Mouse (Mus musculus) brown adipose tissue, adult 24 weeks (tissue): Measurements from ENCODE around the gene Zfp652. TPM values are rescaled to one million over a fixed set of nuclear protein-coding genes. Genes with fewer than 3 reads are reported as not detected.
A peak's percentile ranks its signal among the peaks of the same experiment; 100 is the strongest.
"Not testable (repeated sequence)": the region's sequence is repeated elsewhere in the genome, so short reads cannot be mapped to it uniquely, and the experiment has no call there.

ENCODE experiments used
- H3K27ac ChIP-seq: fragments of 200-500 bp; replicated peaks from 2 replicates; pipeline ENCODE4 v1.5.1; 2012; ENCODE audit warnings: low read depth, mild to moderate bottlenecking, low read length
- H3K4me1 ChIP-seq: fragments of 200-500 bp; 2 replicates; pipeline ENCODE4 v1.6.1; 2012; ENCODE audit warnings: low read length, mixed read lengths; ENCODE audit not compliant: control insufficient read depth, insufficient read depth, insufficient read length
- H3K4me3 ChIP-seq: fragments of 200-500 bp; 2 replicates; pipeline ENCODE4 v1.5.1; 2012; ENCODE audit warnings: low read depth, mild to moderate bottlenecking, low read length, moderate library complexity; ENCODE audit not compliant: insufficient read depth
- polyA plus RNA-seq: library from polyadenylated mRNA; stranded (reverse); fragments of >200 nt; gene quantifications from 2 replicates; pipeline ENCODE4 v1.2.4, GENCODE M21; 2012; ENCODE audit not compliant: missing spikeins, insufficient read depth, insufficient read length

The Zfp652 gene
- polyA plus RNA-seq: 8.9 and 12.0 TPM in 2 replicates

- Histone ChIP-seq H3K4me3 (peak within 1 kb of the TSS; percentile 77), H3K27ac (peak within 1 kb of the TSS; percentile 49), H3K4me1 (no peaks in the 10 kb centered on the region; the same call in 1 of the 2 replicates)
Measured at GRCm38 (mm10) chr11:95712563-95713224, at the start of gene Zfp652. Gene Zfp652, plus strand, starts transcription at chr11:95712673.

- H3K27ac ChIP-seq: peak within 1 kb of the TSS; percentile 94
- H3K4me3 ChIP-seq: peak within 1 kb of the TSS; percentile 97
- no peaks in the 10 kb centered on the region; the same call in 1 of the 2 replicates for H3K4me1 ChIP-seq
Measured at GRCm38 (mm10) chr11:95666529-95667149, 45.8 kb upstream of the Zfp652 start, which contains the start of gene Phb. Gene Phb, plus strand, starts transcription at chr11:95666957.

- no peaks in the 10 kb centered on the region; the same call in 1 of the 2 replicates for H3K4me1 ChIP-seq
- peak overlapping the region; percentile 94 for H3K27ac ChIP-seq
- peak overlapping the region; percentile 97 for H3K4me3 ChIP-seq
Measured at GRCm38 (mm10) chr11:95667177-95667576, 45.3 kb upstream of the Zfp652 start.

- H3K27ac ChIP-seq, H3K4me1 ChIP-seq: not testable (repeated sequence)
- H3K4me3 ChIP-seq: peak overlapping the region; percentile 97
Measured at GRCm38 (mm10) chr11:95668086-95668485, 44.4 kb upstream of the Zfp652 start.

GRCm38 (mm10) chr11:95675498-95675897, 37.0 kb upstream of the Zfp652 start:
- H3K27ac ChIP-seq: no peak overlapping the region
- H3K4me1 ChIP-seq: no peaks in the 10 kb centered on the region
- H3K4me3 ChIP-seq: no peak overlapping the region

- no peaks in the 10 kb centered on the region for H3K4me1 ChIP-seq
- no peak overlapping the region for H3K27ac ChIP-seq
- H3K4me3 ChIP-seq: no peak overlapping the region
Measured at GRCm38 (mm10) chr11:95676307-95676706, 36.2 kb upstream of the Zfp652 start.

- Histone ChIP-seq H3K27ac (no peak overlapping the region), H3K4me3 (no peak overlapping the region), H3K4me1 (no peaks in the 10 kb centered on the region)
Measured at GRCm38 (mm10) chr11:95677925-95678701, 34.4 kb upstream of the Zfp652 start.

GRCm38 (mm10) chr11:95681995-95682601, 30.4 kb upstream of the Zfp652 start:
- no peak overlapping the region for H3K27ac ChIP-seq
- H3K4me3 ChIP-seq: no peak overlapping the region
- no peaks in the 10 kb centered on the region for H3K4me1 ChIP-seq

- H3K4me1 ChIP-seq: no peaks in the 10 kb centered on the region; the same call in 1 of the 2 replicates
- no peak overlapping the region for H3K27ac ChIP-seq
Measured at GRCm38 (mm10) chr11:95682946-95683345, 29.5 kb upstream of the Zfp652 start.

GRCm38 (mm10) chr11:95686031-95686430, 26.4 kb upstream of the Zfp652 start:
- H3K4me1 ChIP-seq: peaks cover 10% of the 10 kb centered on the region
- no peak overlapping the region for H3K4me3 ChIP-seq
- no peak overlapping the region for H3K27ac ChIP-seq

More at GRCm38 (mm10) chr11:95682946-95683345, 29.5 kb upstream of the Zfp652 start:
- no peak overlapping the region for H3K4me3 ChIP-seq

- Histone ChIP-seq H3K4me3 (no peak overlapping the region), H3K4me1 (peaks cover 10% of the 10 kb centered on the region), H3K27ac (no peak overlapping the region)
Measured at GRCm38 (mm10) chr11:95687084-95687656, 25.3 kb upstream of the Zfp652 start.

GRCm38 (mm10) chr11:95688515-95688914, 24.0 kb upstream of the Zfp652 start:
- Histone ChIP-seq H3K4me1 (peaks cover 10% of the 10 kb centered on the region), H3K4me3 (peak overlapping the region; percentile 13), H3K27ac (peak overlapping the region; percentile 81)

- peak overlapping the region; percentile 13 for H3K4me3 ChIP-seq
- peak overlapping the region; percentile 81 for H3K27ac ChIP-seq
- peaks cover 10% of the 10 kb centered on the region for H3K4me1 ChIP-seq
Measured at GRCm38 (mm10) chr11:95688981-95689380, 23.5 kb upstream of the Zfp652 start.

GRCm38 (mm10) chr11:95689544-95689943, 22.9 kb upstream of the Zfp652 start:
- Histone ChIP-seq H3K27ac (no peak overlapping the region), H3K4me1 (peaks cover 10% of the 10 kb centered on the region), H3K4me3 (no peak overlapping the region)
